Mouse (Mus musculus) C2C12 (cell line): Measurements from ENCODE around the gene Otof. TPM values are rescaled to one million over a fixed set of nuclear protein-coding genes. Genes with fewer than 3 reads are reported as not detected.

Experiments
- H3K27me3 ChIP-seq: one replicate; pipeline ENCODE4 v1.6.1; 2011; ENCODE audit not compliant: control insufficient read depth, insufficient read depth, insufficient read length
- H3K36me3 ChIP-seq: one replicate; pipeline ENCODE4 v1.6.1; 2011; ENCODE audit not compliant: control insufficient read depth, insufficient read depth
- H3K4me3 ChIP-seq: one replicate; pipeline ENCODE4 v1.5.1; 2011; ENCODE audit warnings: mild to moderate bottlenecking, control low read depth; ENCODE audit not compliant: poor library complexity, insufficient read depth, severe bottlenecking
- H3K79me2 ChIP-seq: one replicate; pipeline ENCODE4 v1.6.1; 2011; ENCODE audit not compliant: control insufficient read depth, insufficient read depth
- H3K79me3 ChIP-seq: one replicate; pipeline ENCODE4 v1.6.1; 2011; ENCODE audit warnings: low read depth, control low read depth
- H3ac ChIP-seq: one replicate; pipeline ENCODE3; 2011; ENCODE audit warnings: low read depth; ENCODE audit not compliant: control insufficient read depth, insufficient read length
- CEBPB ChIP-seq: IDR thresholded peaks from one replicate; pipeline ENCODE4 v1.6.1; 2011; ENCODE audit warnings: low read depth, mild to moderate bottlenecking, control low read depth, moderate library complexity
- CTCF ChIP-seq: IDR thresholded peaks from one replicate; pipeline ENCODE4 v1.5.1; 2011; ENCODE audit not compliant: control insufficient read depth, insufficient read depth, insufficient read length
- FOSL1 ChIP-seq: IDR thresholded peaks from one replicate; pipeline ENCODE4 v1.8.0; 2011; ENCODE audit warnings: mild to moderate bottlenecking, low read length; ENCODE audit not compliant: poor library complexity, insufficient read depth, severe bottlenecking
- MAX ChIP-seq: IDR thresholded peaks from one replicate; pipeline ENCODE4 v1.6.1; 2011; ENCODE audit warnings: mild to moderate bottlenecking, control low read depth
- MYOD1 ChIP-seq: IDR thresholded peaks from one replicate; pipeline ENCODE4 v1.6.1; 2011; ENCODE audit warnings: low read depth; ENCODE audit not compliant: control insufficient read depth, insufficient read length
- MYOG ChIP-seq: IDR thresholded peaks from one replicate; pipeline ENCODE4 v1.6.1; 2011; ENCODE audit not compliant: control insufficient read depth, insufficient read length; ENCODE audit errors: extremely low read depth
- USF1 ChIP-seq: IDR thresholded peaks from one replicate; pipeline ENCODE4 v1.6.1; 2011; ENCODE audit warnings: low read depth, mild to moderate bottlenecking, control low read depth, moderate library complexity
- polyA plus RNA-seq: library from polyadenylated mRNA; unstranded; fragments of >200 nt; fragmentation: generic; extraction: Trizol; gene quantifications from one replicate; pipeline ENCODE4 v1.2.1, GENCODE M21; 2012; ENCODE audit warnings: missing spikeins

The Otof gene
- polyA plus RNA-seq, 1 experiment: not detected

- Histone ChIP-seq H3ac (no peak overlapping the region), H3K27me3 (peaks cover 56% of the 10 kb centered on the region), H3K79me3 (no peaks in the 10 kb centered on the region), H3K79me2 (no peaks in the 10 kb centered on the region), H3K36me3 (no peaks in the 10 kb centered on the region), H3K4me3 (no peak overlapping the region)
- TF ChIP-seq FOSL1 (no peak), CTCF (peak; percentile 26)
Measured at GRCm38 (mm10) chr5:30423572-30424244, 38.0 kb downstream of the Otof start.

- H3K4me3 ChIP-seq: no peak overlapping the region
- no peak overlapping the region for H3ac ChIP-seq
- no peaks in the 10 kb centered on the region for H3K79me2 ChIP-seq
- no peaks in the 10 kb centered on the region for H3K36me3 ChIP-seq
- TF ChIP-seq FOSL1: no peak
- TF ChIP-seq MYOG: no peak
- TF ChIP-seq MYOD1: no peak
- TF ChIP-seq MAX: no peak
- no peak for TF ChIP-seq CTCF
- no peak for TF ChIP-seq CEBPB
- no peak for TF ChIP-seq USF1
- no peaks in the 10 kb centered on the region for H3K79me3 ChIP-seq
- peaks cover 50% of the 10 kb centered on the region for H3K27me3 ChIP-seq
Measured at GRCm38 (mm10) chr5:30423121-30423520, 38.6 kb downstream of the Otof start.

- H3K36me3 ChIP-seq: no peaks in the 10 kb centered on the region
- H3ac ChIP-seq: no peak overlapping the region
- peaks cover 67% of the 10 kb centered on the region for H3K27me3 ChIP-seq
- no peak overlapping the region for H3K4me3 ChIP-seq
- no peaks in the 10 kb centered on the region for H3K79me2 ChIP-seq
- no peaks in the 10 kb centered on the region for H3K79me3 ChIP-seq
- TF ChIP-seq MAX (no peak), USF1 (no peak), CEBPB (no peak), FOSL1 (no peak), CTCF (no peak), MYOG (no peak), MYOD1 (no peak)
Measured at GRCm38 (mm10) chr5:30416665-30417064, 45.1 kb downstream of the Otof start.

GRCm38 (mm10) chr5:30415876-30416275 is 45.9 kb downstream of the Otof start:
- H3ac ChIP-seq: no peak overlapping the region
- H3K79me2 ChIP-seq: no peaks in the 10 kb centered on the region
- no peaks in the 10 kb centered on the region for H3K79me3 ChIP-seq
- no peak overlapping the region for H3K4me3 ChIP-seq
- H3K36me3 ChIP-seq: no peaks in the 10 kb centered on the region
- TF ChIP-seq MYOG (no peak), CTCF (no peak), MAX (no peak), USF1 (no peak), MYOD1 (no peak), FOSL1 (no peak), CEBPB (no peak)
- H3K27me3 ChIP-seq: peaks cover 70% of the 10 kb centered on the region

- H3K79me2 ChIP-seq: no peaks in the 10 kb centered on the region
- H3K27me3 ChIP-seq: peaks cover 68% of the 10 kb centered on the region
- no peak overlapping the region for H3K4me3 ChIP-seq
- no peaks in the 10 kb centered on the region for H3K36me3 ChIP-seq
- no peaks in the 10 kb centered on the region for H3K79me3 ChIP-seq
- no peak overlapping the region for H3ac ChIP-seq
- TF ChIP-seq CEBPB: no peak
- no peak for TF ChIP-seq MYOD1
- TF ChIP-seq MYOG: no peak
- no peak for TF ChIP-seq MAX
- TF ChIP-seq CTCF: no peak
- TF ChIP-seq FOSL1: no peak
Measured at GRCm38 (mm10) chr5:30415381-30415780, 46.4 kb downstream of the Otof start.

GRCm38 (mm10) chr5:30411524-30411923 is 50.2 kb downstream of the Otof start:
- no peaks in the 10 kb centered on the region for H3K79me2 ChIP-seq
- H3K36me3 ChIP-seq: no peaks in the 10 kb centered on the region
- no peaks in the 10 kb centered on the region for H3K79me3 ChIP-seq
- H3K4me3 ChIP-seq: no peak overlapping the region
- no peak overlapping the region for H3ac ChIP-seq
- TF ChIP-seq MYOD1 (no peak), MYOG (no peak), CEBPB (no peak), USF1 (no peak), CTCF (no peak)
- H3K27me3 ChIP-seq: peaks cover 74% of the 10 kb centered on the region
